Mouse (Mus musculus) limb, embryonic 14.5 days (tissue): ENCODE results near the gene Rufy4. TPM values are rescaled to one million over a fixed set of nuclear protein-coding genes. Genes with fewer than 3 reads are reported as not detected.

ENCODE experiments used
- ATAC-seq: fragments of 200-750 bp; cut with Nextera tagmentation; 2 replicates; pipeline ENCODE4 v1.8.0; 2017; ENCODE audit warnings: low read depth, moderate number of reproducible peaks, moderate TSS enrichment; ENCODE audit not compliant: low FRiP score
- DNase-seq: peaks from one replicate; pipeline ENCODE4 v3.0.0-alpha.2; 2015; ENCODE audit warnings: low spot score
- H3K27ac ChIP-seq: fragments of 300-500 bp; sonication (generic); replicated peaks from 2 replicates; pipeline ENCODE4 v1.5.1; 2014; ENCODE audit warnings: low read depth, mild to moderate bottlenecking, low read length, moderate library complexity, mixed read lengths
- H3K27me3 ChIP-seq: fragments of 300-500 bp; sonication (generic); 2 replicates; pipeline ENCODE4 v1.6.1; 2014; ENCODE audit warnings: low read length, mixed read lengths; ENCODE audit not compliant: control insufficient read depth, insufficient read depth
- H3K36me3 ChIP-seq: fragments of 300-500 bp; sonication (generic); 2 replicates; pipeline ENCODE4 v1.6.1; 2014; ENCODE audit warnings: mild to moderate bottlenecking, low read length, moderate library complexity, mixed read lengths; ENCODE audit not compliant: control insufficient read depth, insufficient read depth
- H3K4me1 ChIP-seq: fragments of 300-500 bp; sonication (generic); 2 replicates; pipeline ENCODE4 v1.6.1; 2014; ENCODE audit warnings: antibody characterized with exemption, low read length, mixed read lengths; ENCODE audit not compliant: control insufficient read depth, insufficient read depth
- H3K4me2 ChIP-seq: fragments of 300-500 bp; sonication (generic); replicated peaks from 2 replicates; pipeline ENCODE4 v1.6.1; 2014; ENCODE audit warnings: low read depth, mild to moderate bottlenecking, low read length, moderate library complexity; ENCODE audit not compliant: severe bottlenecking
- H3K4me3 ChIP-seq: fragments of 300-500 bp; sonication (generic); replicated peaks from 2 replicates; pipeline ENCODE4 v1.5.1; 2014; ENCODE audit warnings: low read length
- H3K9ac ChIP-seq: fragments of 300-500 bp; sonication (generic); 2 replicates; pipeline ENCODE4 v1.6.1; 2014; ENCODE audit warnings: mild to moderate bottlenecking, low read depth, low read length, moderate library complexity; ENCODE audit not compliant: severe bottlenecking
- H3K9me3 ChIP-seq: fragments of 300-500 bp; sonication (generic); 2 replicates; pipeline ENCODE4 v1.6.1; 2016; ENCODE audit warnings: low read length; ENCODE audit not compliant: control insufficient read depth
- POLR2A ChIP-seq: fragments of 200-500 bp; IDR thresholded peaks from 2 replicates; pipeline ENCODE4 v1.8.0; 2012; ENCODE audit warnings: inconsistent platforms, mild to moderate bottlenecking, moderate library complexity, borderline replicate concordance; ENCODE audit not compliant: insufficient read depth, insufficient read length; ENCODE audit errors: extremely low read depth
- WGBS: fragments of 180-500 bp; shearing (Covaris S2); extraction: QIAGEN DNeasy Blood & Tissue Kit; methylation state at CpG from one replicate; pipeline ENCODE4 v1.1.7; 2014; 5-methylcytosine and 5-hydroxymethylcytosine counted together
- polyA plus RNA-seq, 2 experiments: library from polyadenylated mRNA; depleted of rRNA in 1 of 2; stranded (reverse) in 1 of 2; unstranded in 1 of 2; fragments of >200 nt; fragmentation: Nextera tagmentation in 1 of 2; extraction: Ambion mirVana in 1 of 2; gene quantifications; 2 replicates each; pipeline versions ENCODE4 v1.2.1 to v1.2.3; 2012 to 2014

Rufy4 gene
- polyA plus RNA-seq, 2 experiments, result 0.48 to 0.65 TPM

GRCm38 (mm10) chr1:74132011-74132410 lies 6.7 kb downstream of the Rufy4 start:
- no peak for ATAC-seq
- H3K36me3 ChIP-seq, result no peaks in the 10 kb centered on the region
- no peaks in the 10 kb centered on the region for H3K4me1 ChIP-seq
- no peaks in the 10 kb centered on the region for H3K9me3 ChIP-seq
- no peaks in the 10 kb centered on the region for H3K27me3 ChIP-seq
- no peak overlapping the region for H3K9ac ChIP-seq
- H3K4me2 ChIP-seq, result no peak overlapping the region
- 60% methylated on average over 3 of the region's 3 CpGs for WGBS
- no peak overlapping the region for H3K4me3 ChIP-seq
- no peak for DNase-seq
- TF ChIP-seq POLR2A, result no peak
- no peak overlapping the region for H3K27ac ChIP-seq

- Histone ChIP-seq H3K27me3 (no peaks in the 10 kb centered on the region), H3K4me1 (no peaks in the 10 kb centered on the region), H3K36me3 (no peaks in the 10 kb centered on the region), H3K4me3 (no peak overlapping the region), H3K9ac (no peak overlapping the region), H3K27ac (no peak overlapping the region), H3K4me2 (no peak overlapping the region), H3K9me3 (no peaks in the 10 kb centered on the region)
- no peak for ATAC-seq
- no peak for DNase-seq
- TF ChIP-seq POLR2A, result no peak
- WGBS, result 65% methylated on average over 6 of the region's 6 CpGs
Observed at GRCm38 (mm10) chr1:74133954-74134353, 8.6 kb downstream of the Rufy4 start.

GRCm38 (mm10) chr1:74135326-74135950 lies 10.1 kb downstream of the Rufy4 start:
- Histone ChIP-seq H3K27ac (no peak overlapping the region), H3K9ac (no peak overlapping the region)

GRCm38 (mm10) chr1:74139415-74139814 lies 14.1 kb downstream of the Rufy4 start:
- Histone ChIP-seq H3K36me3 (no peaks in the 10 kb centered on the region), H3K9ac (no peak overlapping the region), H3K27me3 (no peaks in the 10 kb centered on the region), H3K27ac (no peak overlapping the region), H3K4me1 (no peaks in the 10 kb centered on the region), H3K4me2 (no peak overlapping the region), H3K9me3 (no peaks in the 10 kb centered on the region), H3K4me3 (no peak overlapping the region)
- ATAC-seq (no peak), DNase-seq (no peak)
- 58% methylated on average over 3 of the region's 3 CpGs for WGBS
- TF ChIP-seq POLR2A, result no peak

More at GRCm38 (mm10) chr1:74135326-74135950, 10.1 kb downstream of the Rufy4 start:
- ATAC-seq, result no peak
- Histone ChIP-seq H3K4me3 (no peak overlapping the region), H3K36me3 (no peaks in the 10 kb centered on the region), H3K27me3 (no peaks in the 10 kb centered on the region), H3K4me2 (no peak overlapping the region), H3K4me1 (no peaks in the 10 kb centered on the region), H3K9me3 (no peaks in the 10 kb centered on the region)
- no peak for DNase-seq
- 65% methylated on average over 6 of the region's 6 CpGs for WGBS
- TF ChIP-seq POLR2A, result no peak

GRCm38 (mm10) chr1:74141781-74142180 lies 16.4 kb downstream of the Rufy4 start:
- WGBS, result 78% methylated on average over 8 of the region's 8 CpGs

More at GRCm38 (mm10) chr1:74141781-74142180, 16.4 kb downstream of the Rufy4 start:
- ATAC-seq (no peak), DNase-seq (no peak)
- no peak for TF ChIP-seq POLR2A
- no peak overlapping the region for H3K4me3 ChIP-seq
- H3K4me2 ChIP-seq, result no peak overlapping the region
- H3K36me3 ChIP-seq, result no peaks in the 10 kb centered on the region
- H3K27me3 ChIP-seq, result no peaks in the 10 kb centered on the region
- H3K27ac ChIP-seq, result no peak overlapping the region
- no peaks in the 10 kb centered on the region for H3K9me3 ChIP-seq
- no peaks in the 10 kb centered on the region for H3K4me1 ChIP-seq
- no peak overlapping the region for H3K9ac ChIP-seq
